Mouse (Mus musculus) cerebellum, postnatal 14 days (tissue): ENCODE results near the gene Pdzd3.
"Not testable (repeated sequence)": the region's sequence is repeated elsewhere in the genome, so short reads cannot be mapped to it uniquely, and the experiment has no call there.

ENCODE experiments used
- DNase-seq, 2 experiments: peaks; one replicate each; pipeline ENCODE4 v3.0.0; 2021; ENCODE audit warnings: mixed read lengths in 2 of 2

The Pdzd3 gene

DNA sequence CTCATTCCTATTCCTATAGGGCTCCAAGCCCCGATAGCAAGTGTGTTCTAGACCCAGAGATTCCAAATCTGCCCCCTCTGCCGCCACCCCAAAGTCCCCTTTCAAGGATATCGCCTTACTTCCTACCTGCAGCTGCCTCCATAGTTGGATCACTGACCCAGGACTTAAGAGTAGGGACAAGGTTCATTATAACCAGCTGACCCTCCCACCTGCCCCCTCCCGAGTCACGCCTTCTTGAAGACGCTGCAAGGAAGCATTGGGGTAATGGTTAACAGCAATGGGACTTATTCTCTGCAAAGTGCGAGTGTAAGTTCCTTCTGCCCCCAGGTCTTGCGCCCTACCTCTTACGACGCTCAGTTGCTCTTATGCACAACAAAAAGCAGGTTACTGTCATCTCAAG, at the start of gene Pdzd3:
TSS of gene Pdzd3 (minus strand) at position 158 of the 400 bp plus-strand sequence.
- DNase-seq = no peak

DNA sequence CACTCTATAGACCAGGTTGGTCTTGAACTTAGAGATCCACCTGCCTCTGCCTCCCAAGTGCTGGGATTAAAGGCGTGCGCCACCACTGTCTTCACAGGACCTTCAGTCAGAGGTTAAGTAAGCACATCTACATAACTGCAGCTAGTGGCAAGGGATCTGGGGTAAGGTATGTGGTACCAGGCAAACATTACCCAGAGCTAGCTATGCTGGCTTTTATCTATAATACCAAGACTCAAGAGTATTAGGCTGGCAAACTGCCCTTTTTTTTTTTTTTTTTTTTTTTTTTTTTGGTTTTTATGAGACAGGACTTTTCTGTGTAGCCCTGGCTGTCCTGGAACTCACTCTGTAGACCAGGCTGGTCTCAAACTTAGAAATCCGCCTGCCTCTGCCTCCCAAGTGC, 48.7 kb upstream of the Pdzd3 start:
- not testable (repeated sequence) for DNase-seq

DNA sequence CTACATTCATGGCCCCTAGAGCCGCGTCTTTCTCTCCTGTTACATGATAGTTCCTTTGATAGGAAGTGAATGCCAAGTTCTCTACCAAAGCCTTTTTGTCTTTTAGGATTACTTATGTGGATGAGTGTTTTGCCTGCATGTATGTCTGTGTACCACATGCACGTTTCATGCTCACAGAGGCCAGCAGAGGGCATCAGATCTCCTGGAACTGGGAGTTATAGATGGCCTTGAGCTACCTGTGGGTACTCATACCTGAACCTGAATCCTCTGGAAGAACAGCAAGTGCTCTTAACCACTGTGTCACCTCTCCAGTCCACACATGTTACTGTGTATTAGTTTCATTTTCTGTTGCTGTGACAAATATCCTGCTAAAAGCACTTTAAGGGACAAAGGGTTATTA, 41.2 kb upstream of the Pdzd3 start:
- DNase-seq = peak; percentile 64 to 78

DNA sequence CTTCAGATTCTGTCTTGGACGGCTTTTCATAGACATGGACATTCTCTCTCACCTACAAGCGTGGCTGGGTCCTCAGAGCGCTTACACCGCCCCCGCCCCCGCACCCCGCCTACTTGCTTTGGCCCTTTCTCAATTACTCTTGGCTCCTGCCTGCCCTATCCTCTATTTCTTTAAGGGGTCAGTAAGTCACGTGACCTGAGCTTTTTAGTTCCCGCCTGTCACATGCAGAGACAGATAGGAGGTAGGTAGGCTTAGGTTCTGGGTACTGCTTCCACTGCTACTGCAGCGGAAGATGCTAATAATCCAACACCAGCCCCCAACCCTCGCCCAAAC, 37.7 kb upstream of the Pdzd3 start:
- peak; percentile 29 to 40 for DNase-seq

DNA sequence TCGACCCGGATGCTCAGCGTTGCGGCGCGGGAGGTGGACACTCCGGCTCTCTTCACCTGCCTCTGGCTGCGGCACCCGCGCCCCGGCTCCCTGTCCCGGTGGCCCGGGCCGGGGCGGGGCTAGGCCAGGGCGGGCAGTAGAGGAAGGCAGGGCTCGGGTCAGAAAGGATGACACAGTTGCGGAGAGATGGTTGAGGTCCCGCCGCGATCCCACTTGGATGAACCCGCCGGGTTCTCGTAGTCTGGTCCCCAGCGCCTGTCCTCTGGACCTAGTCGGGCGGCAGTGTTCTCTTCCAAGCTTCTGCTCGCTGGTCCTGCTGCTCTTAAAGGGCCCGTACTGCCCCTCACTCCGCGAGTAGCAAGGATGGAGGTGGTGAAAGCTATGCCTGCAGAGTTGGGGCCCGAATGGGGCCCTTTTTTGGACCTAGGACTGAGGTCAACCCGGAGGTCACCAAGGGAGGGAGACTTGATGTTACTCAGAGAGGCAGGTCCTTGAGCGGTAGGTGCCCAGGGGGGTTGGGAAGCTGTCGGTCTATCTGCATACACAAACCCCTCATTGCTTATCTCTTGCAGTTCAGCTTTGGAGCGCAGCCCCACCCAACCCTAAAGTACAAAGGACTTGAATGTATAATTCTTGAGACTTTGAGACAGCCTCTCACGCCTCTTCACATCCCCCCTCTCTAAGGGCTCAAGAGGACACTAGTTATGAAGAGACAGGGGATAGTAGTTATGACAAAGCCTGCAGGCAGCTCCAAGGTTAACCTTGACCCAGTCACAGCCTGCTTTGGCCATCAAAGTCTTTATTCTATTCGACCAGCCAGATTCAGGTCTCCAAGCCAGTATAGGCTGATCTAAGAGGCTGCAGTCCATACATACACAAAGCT, 37.0 kb upstream of the Pdzd3 start, which contains the start of gene Abcg4:
TSS of gene Abcg4 (minus strand) at position 540 of the 883 bp plus-strand sequence.
- peak; percentile 67 to 72 for DNase-seq

DNA sequence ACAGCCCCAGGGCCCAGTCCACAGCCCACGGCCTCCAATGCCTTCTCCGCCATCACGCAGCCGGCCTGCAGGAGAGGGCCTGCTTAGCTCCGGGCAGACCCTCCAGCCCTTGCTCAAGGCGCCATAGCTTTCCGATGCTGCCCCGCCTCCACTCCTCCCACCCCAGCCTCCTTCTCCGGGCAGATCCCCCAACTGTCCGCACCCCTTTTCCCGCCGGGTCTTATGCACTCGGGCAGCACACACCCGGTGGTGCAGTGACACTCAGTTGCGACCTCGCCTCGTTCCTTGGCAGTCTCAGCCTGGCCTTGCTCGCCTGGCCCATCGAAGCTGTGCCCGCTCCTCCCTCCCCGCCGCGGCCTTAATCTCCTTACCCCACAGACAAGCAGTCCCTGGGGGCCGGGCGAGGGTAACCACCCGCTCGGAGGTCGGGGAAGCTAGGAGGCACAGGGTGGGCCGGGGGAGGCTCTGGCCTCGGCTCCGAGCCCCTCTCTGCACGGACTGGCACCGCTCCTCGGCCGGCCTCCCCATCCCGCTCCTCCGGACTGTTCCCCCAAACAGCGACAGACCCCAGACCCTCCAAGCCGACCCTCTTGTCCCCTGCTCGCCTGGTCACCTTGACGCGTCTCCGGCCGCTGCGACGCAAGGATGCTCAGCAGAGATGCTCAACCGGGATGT, 36.3 kb upstream of the Pdzd3 start:
- peak; percentile 56 to 64 for DNase-seq

DNA sequence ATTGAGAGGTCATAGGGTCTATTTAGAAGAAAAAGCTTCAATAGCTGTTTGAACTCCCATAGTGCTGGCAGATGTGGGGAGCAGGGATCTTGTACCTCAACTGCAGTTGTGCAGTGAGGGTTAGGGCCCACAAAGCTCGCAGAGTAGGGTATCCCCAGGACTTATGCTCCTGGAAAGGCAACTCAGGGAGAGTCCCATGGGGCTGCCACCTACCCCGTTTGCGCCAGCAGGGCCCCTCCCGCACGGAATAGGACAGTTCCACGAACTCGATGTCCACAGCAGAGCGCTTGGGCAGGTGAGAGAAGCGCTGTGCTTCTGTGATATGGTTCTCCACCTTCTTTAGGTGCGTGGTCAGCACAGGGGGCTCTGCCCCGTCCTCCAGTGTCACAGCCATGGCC, 35.7 kb upstream of the Pdzd3 start:
- DNase-seq = peak in 1 of 2 experiments; percentile 33

DNA sequence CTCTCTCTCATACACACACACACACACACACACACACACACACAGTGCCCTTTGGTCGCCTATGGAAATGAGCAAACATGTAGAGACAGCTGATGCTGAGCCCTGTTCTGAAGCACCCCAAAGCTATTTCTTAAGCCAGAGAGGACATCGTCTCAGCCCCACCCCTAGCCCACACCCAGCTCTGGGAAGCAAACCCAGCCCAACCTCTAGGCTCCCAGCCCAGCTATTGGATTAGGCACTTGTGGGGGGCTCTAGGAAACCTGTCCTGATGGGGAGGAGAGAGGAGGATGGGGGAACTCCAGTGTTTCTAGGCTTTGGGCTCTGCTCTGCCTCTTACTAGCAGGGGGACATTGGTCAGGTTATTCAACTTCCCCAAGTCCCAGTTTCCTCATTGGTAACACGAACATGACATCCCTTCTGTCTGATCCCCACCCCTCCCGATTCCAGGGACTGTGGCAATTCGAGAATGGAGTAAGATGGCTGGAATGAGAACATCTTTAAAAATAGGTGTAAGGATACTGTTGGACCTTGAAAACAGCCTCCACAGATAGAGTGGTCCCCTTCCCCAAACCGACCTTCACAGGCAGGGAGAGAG, 35.1 kb upstream of the Pdzd3 start:
- DNase-seq = no peak

DNA sequence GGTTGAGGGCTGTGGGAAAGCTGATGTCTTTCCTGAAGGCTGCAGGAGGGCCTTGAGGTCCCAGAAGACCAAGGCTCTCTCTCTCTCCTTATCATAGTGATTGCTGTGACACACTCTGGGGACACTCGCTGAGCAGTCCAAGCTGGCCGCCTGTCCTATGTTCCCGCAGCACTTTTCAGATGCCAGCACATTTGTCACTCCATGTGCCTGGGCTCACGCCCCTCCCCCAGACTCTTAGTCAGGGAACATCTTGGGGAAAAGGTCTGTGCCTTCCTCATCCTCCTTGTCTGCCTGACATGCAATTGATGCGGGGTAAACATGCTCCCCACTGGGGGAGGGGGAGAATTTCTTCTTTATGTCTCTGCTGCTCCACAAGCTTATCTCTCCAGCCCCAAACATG, 31.9 kb upstream of the Pdzd3 start:
- no peak for DNase-seq

DNA sequence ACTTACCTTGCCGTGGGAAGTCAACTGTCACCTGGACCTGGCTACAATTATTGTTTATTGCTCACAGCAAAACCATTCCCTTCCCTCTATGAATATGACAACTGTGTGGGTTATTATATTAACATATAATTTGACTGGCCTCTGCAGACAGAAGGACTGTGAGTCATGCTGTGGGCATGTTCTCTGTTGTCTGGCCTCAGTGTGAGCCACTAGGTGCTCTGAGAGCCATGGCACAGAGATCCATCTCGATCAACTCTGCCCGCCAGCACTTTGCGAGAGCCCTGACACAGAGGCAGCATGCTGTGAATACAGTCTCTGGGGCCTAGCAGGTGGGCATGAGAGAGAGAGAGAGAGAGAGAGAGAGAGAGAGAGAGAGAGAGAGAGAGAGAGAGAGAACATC, 18.7 kb upstream of the Pdzd3 start:
- DNase-seq = no peak

DNA sequence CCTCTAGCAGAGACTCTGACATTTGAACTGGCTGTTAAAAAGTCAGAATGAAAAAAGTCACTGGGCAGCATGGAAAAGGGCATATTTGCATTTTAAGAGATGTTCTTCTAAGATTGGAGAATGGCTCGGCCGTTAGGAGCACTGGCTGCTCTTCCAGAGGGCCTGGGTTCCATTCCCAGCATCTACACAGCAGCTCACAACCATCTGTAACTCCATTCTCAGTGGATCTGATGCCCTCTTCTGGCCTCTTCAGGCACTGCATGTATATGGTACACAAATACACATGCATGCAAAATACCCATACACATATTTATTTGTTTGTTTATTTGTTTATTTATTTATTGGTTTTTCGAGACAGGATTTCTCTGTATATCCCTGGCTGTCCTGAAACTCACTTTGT, 17.8 kb upstream of the Pdzd3 start:
- DNase-seq = peak; percentile 47 to 66

DNA sequence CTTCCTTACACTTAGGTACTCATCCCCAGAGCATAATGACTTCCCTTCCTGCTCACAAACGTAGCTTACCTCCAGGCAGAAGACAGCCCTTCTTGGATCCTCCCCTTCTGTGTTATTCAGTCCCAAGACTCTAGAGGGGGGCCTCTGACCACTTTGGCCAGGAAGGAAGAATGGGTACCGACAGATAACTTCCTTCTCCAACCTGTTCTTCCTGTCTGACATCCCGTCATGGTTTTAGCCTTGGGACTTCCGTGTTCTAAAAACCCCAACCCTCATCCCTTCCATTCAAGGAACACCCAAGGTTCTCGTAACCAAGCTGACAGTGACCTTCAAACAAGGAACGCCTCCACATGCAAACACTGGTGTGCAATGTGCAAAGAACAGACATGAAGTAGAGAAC, 17.2 kb upstream of the Pdzd3 start, which contains the start of gene Nlrx1:
TSS of gene Nlrx1 (minus strand) at position 168 of the 400 bp plus-strand sequence.
- DNase-seq = no peak

DNA sequence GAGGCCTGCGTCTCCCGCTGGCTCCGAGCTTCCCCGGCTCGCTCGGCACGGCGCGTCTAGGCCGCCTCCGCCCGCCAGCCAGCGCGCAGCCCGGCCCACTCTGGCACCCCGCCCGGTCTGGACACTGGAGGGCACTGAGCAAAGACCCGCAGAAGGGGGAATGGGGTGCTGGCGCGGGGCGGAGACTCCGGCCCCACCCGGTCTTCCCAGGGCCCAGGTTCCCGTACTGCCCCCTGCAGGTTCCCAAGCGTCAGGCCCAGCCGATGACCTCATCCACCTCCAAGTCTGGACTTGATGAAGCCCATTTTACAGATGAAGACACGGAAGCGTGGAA, 16.7 kb upstream of the Pdzd3 start:
- peak; percentile 82 to 88 for DNase-seq

DNA sequence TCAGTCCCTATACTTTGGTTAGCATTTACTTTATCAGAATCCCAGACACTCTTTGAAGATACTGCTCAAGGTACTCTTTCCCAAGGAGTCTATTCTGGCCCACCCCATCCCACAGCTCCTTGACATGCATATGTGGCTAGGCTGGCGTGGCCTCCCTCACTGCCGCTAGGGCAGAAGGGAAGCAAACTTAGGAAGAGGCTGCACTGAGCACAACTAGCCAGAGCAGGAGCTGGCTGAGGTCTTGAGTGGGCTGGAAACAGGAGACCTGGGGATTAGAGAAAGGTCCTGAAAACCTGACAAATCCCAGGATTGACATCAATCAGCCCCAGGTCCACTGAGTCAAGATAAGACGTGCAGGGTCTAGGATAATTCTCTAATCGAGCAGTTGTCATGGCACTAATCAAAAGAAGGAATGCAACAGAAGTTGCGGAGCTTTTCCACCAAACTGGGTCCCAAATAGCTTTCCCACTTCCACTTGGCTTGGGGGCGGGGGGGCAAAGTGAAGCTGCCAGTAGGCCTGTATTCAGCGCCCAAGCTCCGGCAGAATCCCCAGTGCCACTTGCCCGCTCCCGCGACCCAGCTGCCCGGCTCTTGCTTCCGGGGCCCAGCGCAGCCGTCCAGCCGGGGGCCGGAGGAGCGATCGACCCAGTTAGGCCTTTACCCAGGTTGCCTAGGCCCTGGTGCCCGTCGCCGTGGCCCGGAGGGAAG, 16.2 kb upstream of the Pdzd3 start:
- DNase-seq = no peak

DNA sequence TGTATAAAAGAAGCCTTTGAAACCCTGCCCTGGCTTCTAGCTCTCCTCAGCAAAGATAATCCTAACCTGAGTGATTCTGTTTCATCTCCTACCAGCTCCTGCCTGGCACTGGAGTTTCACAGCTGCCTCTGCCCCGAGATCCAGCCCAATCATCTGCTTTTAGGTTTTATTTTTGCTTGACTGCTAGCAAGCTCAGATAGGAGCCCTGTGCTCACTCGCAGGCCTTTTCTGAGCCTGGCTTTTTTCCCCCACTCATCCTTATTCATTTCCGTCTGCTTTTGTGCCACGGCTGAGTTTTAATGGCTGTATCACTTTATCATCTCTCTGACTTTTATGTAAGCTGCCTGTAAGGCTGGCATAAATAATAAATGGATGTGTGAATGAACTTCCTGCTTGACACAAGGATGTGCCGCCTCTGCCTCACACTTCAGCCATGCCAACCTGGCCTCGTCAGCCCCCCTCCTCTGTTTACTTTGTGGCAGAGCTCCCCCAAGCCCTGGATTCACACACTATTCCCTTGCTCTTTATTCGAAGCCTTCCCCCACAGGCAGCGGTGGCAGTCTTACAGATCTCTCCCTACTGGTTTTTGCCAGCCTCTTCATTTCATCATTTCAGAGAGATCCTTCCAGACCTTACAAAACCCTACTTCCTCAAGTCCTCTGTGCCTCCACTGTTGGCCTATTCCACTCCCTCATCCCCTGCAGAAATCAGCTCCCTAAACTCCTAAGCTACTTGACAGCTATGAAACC, 15.4 kb upstream of the Pdzd3 start:
- no peak for DNase-seq

DNA sequence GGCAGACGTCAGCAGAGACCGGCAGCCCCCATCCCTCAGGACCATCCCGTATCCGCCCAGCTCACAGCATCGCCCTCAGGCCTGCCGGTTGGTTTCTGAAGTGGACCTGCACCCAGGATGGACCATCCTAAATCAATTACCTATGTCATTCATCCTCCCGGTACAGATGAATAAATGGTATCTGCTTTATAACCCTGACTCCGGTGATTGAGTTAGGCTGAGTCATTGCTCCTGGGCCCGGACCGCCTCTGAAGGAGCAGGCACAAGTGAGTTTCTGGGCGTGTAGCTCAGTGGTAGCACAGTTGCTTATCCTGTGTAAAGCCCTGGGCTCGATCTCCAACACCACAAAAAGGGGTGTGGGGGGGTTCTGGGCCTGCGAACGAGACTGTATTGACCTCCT, 10.1 kb upstream of the Pdzd3 start:
- DNase-seq = no peak

DNA sequence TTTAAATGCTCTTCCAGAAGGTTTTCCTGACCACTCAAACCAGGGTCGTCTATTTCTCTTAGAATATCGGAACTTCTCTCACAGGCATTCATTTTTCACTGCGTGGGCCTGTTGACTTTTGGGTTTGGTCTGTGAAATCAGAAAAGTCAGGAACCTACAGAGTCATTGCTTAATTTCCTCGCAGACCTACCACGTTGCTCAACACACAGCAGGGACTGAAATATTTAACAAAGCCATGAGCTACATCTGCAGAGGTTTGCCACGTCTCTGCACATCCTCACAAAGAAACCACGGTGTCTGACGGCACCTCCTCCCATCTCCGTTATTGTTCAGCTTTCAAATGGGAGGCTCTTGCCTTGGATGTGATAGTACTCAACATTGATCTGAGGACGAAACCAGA, 7.7 kb upstream of the Pdzd3 start:
- no peak for DNase-seq

DNA sequence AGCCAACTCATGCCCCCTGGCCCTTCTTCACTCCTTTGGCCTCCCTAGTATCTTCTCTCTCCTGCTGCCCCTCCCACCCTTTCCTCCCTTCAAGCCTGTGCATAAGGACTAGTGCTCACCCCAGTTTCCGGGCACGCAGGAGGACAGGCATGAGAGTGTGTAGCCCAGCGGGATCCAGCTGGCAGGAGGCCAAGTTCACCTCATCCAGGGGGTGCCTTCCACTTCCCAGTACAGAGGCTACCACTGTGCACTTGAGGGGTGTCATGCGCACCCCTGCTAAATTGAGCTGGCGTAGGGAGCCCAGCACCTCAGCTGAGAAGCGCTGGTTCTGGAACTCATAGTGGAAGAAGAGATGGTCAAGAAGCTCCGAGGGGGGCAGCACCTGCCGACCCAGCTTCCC, 4.9 kb upstream of the Pdzd3 start:
- no peak for DNase-seq

DNA sequence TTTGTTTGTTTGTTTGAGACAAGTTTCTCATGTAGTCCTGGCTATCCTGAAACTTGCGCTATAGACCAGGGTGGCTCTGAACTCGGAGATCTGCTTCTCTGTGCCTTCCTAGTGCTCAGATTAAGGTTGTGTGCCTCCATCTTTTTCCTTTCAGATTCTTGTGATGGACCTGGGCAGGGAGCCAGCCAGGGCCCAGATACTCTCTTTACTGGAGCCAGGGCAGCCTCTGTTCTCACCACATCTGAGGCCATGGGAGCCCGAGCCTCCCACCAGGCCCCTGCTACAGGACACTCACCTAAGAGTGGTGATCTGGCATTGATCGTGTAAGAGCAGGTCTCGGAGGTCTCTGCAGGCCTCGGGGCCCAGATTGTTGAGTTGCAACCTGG, 3.9 kb upstream of the Pdzd3 start:
- no peak for DNase-seq

DNA sequence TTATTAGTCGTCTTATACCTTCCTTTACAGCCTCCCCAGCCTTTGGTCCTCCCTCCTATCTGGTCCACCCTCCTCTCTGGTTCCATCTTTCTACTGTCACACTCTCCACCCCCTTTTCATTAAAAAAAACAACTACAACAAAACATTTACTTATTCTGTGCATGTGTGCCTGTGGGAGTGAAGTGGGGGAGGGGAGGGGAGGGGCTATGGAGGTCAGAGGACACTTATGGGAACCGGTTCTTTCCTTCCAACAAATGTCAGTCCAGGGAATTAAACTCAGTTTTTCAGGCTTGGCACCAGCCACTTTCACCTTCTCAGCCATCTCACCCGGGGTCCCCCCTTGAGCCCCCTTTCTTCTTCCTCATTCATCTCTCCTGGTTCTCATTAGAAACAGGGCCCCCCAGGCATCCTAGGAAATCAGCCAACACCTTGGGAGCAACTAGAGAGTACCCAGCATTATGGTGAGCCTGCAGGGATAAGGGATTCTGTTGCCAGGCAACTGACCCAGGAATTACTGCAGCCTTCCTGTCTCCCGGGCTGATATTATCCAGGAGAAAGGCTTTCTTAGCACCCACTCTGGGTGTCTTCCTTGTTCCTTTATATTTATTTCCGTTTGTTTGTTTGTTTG, 3.4 kb upstream of the Pdzd3 start:
- no peak for DNase-seq

DNA sequence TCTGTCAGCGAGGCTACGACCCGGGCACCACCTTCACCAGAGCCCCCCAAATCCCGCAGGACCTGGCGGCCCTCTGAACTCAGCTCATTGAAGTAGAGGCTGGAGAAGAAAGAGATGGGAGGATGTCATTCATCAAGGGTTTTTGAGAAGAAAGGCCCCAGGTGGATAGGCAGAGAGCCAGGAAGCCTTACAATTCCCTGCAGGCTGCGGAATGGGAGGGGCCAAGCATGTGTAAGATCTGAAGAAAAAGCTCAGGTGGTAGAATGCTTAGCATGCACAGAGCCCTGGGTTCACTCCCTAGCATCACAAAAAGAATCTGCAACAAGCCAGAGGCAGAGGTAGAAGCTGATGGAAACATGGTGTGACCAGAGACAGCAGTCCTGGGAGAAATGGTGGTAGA, 2.2 kb upstream of the Pdzd3 start:
- DNase-seq = no peak

DNA sequence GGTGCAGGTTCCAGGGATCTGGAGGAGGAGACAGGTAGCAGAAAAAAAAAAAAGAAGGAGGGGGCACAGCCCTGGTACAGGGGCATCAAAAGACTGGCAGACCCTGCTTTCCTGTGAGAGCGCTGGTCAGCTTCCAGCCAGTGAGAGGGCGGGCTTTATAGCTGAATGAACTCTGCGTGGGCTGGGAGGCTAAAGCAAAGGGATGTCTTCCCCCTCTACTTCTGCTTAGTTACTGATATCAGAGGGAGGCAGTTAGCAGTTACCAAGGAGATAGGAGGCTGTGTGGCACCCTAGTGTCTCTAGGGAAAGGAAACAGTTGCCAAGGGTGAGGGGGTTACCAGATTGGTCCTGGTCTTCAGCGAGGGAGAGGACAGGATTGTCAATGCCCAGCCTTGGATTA, 826 bp downstream of the Pdzd3 start:
- no peak for DNase-seq
